Mouse (Mus musculus) liver, adult 2 months (tissue): ENCODE results near the gene Pou5f2. TPM values are rescaled to one million over a fixed set of nuclear protein-coding genes. Genes with fewer than 3 reads are reported as not detected.

Experiments used
- DNase-seq: peaks from one replicate; pipeline ENCODE4 v3.0.0-alpha.2; 2011; ENCODE audit warnings: low read depth, low spot score; ENCODE audit errors: extremely low read depth
- H3K27ac ChIP-seq: fragments of 200-500 bp; replicated peaks from 2 replicates; pipeline ENCODE4 v1.5.1; 2012; ENCODE audit warnings: low read depth, mild to moderate bottlenecking, control low read depth, inconsistent platforms, low read length; ENCODE audit not compliant: insufficient read depth
- H3K27me3 ChIP-seq: fragments of 200-500 bp; 2 replicates; pipeline ENCODE4 v1.6.1; 2012; ENCODE audit warnings: mild to moderate bottlenecking, moderate library complexity, low read length, inconsistent platforms; ENCODE audit not compliant: control insufficient read depth, insufficient read depth
- H3K36me3 ChIP-seq: fragments of 200-500 bp; 2 replicates; pipeline ENCODE4 v1.6.1; 2012; ENCODE audit warnings: low read length, inconsistent platforms; ENCODE audit not compliant: control insufficient read depth, insufficient read depth
- H3K4me1 ChIP-seq: fragments of 200-500 bp; 2 replicates; pipeline ENCODE4 v1.6.1; 2011; ENCODE audit warnings: low read length; ENCODE audit not compliant: control insufficient read depth, insufficient read depth
- H3K4me3 ChIP-seq: fragments of 200-500 bp; 2 replicates; pipeline ENCODE4 v1.5.1; 2011; ENCODE audit warnings: low read depth, mild to moderate bottlenecking, control low read depth, low read length, moderate library complexity; ENCODE audit not compliant: insufficient read depth
- H3K79me2 ChIP-seq: fragments of 200-500 bp; 2 replicates; pipeline ENCODE4 v1.6.1; 2012; ENCODE audit warnings: inconsistent platforms, mild to moderate bottlenecking, low read length, moderate library complexity; ENCODE audit not compliant: control insufficient read depth, insufficient read depth
- H3K9ac ChIP-seq: fragments of 200-500 bp; 2 replicates; pipeline ENCODE4 v1.6.1; 2012; ENCODE audit warnings: low read depth, mild to moderate bottlenecking, control low read depth, inconsistent platforms, low read length
- CTCF ChIP-seq: fragments of 200-500 bp; IDR thresholded peaks from 2 replicates; pipeline ENCODE4 v1.5.1; 2011; ENCODE audit warnings: low read depth, low read length, control low read depth
- POLR2A ChIP-seq: fragments of 200-500 bp; IDR thresholded peaks from 2 replicates; pipeline ENCODE4 v1.6.1; 2011; ENCODE audit warnings: low read length, control low read depth; ENCODE audit not compliant: insufficient read depth; ENCODE audit errors: extremely low read depth
- WGBS: fragments of 180-500 bp; shearing (Covaris S2); methylation state at CpG from one replicate; pipeline ENCODE4 v1.1.7; 2018; 5-methylcytosine and 5-hydroxymethylcytosine counted together
- polyA plus RNA-seq: library from polyadenylated mRNA; depleted of rRNA; stranded (reverse); fragments of >200 nt; gene quantifications from 2 replicates; pipeline ENCODE4 v1.2.3, GENCODE M21; 2012
- total RNA-seq: library from RNA; depleted of rRNA; stranded (reverse); fragments of >200 nt; gene quantifications from 2 replicates; pipeline ENCODE4 v1.2.3, GENCODE M21; 2014

The Pou5f2 gene
- total and polyA plus RNA-seq, 2 experiments: 0.07 to 1.3 TPM

GRCm38 (mm10) chr13:77991189-77991886 lies 33.4 kb upstream of the Pou5f2 start:
- Histone ChIP-seq H3K9ac (no peak overlapping the region), H3K27ac (no peak overlapping the region), H3K79me2 (no peaks in the 10 kb centered on the region), H3K27me3 (no peaks in the 10 kb centered on the region), H3K36me3 (no peaks in the 10 kb centered on the region), H3K4me1 (no peaks in the 10 kb centered on the region), H3K4me3 (no peak overlapping the region)
- no peak for TF ChIP-seq POLR2A
- no peak for TF ChIP-seq CTCF
- no peak for DNase-seq
- WGBS: 86% methylated on average over 5 of the region's 5 CpGs

GRCm38 (mm10) chr13:78004649-78005048 lies 20.1 kb upstream of the Pou5f2 start:
- H3K36me3 ChIP-seq: peaks cover 2% of the 10 kb centered on the region; the same call in 1 of the 2 replicates
- no peak overlapping the region for H3K27ac ChIP-seq
- H3K4me3 ChIP-seq: no peak overlapping the region
- no peaks in the 10 kb centered on the region for H3K4me1 ChIP-seq
- TF ChIP-seq CTCF (no peak), POLR2A (no peak)
- H3K27me3 ChIP-seq: no peaks in the 10 kb centered on the region
- H3K9ac ChIP-seq: no peak overlapping the region
- DNase-seq: no peak
- no peaks in the 10 kb centered on the region for H3K79me2 ChIP-seq
- WGBS: 92% methylated on average over 4 of the region's 4 CpGs

GRCm38 (mm10) chr13:78005344-78005743 lies 19.4 kb upstream of the Pou5f2 start:
- WGBS: 91% methylated on average over 3 of the region's 3 CpGs
- Histone ChIP-seq H3K36me3 (peaks cover 2% of the 10 kb centered on the region; the same call in 1 of the 2 replicates), H3K4me1 (no peaks in the 10 kb centered on the region), H3K27ac (no peak overlapping the region), H3K4me3 (no peak overlapping the region), H3K9ac (no peak overlapping the region), H3K27me3 (no peaks in the 10 kb centered on the region), H3K79me2 (no peaks in the 10 kb centered on the region)
- TF ChIP-seq POLR2A (no peak), CTCF (no peak)
- no peak for DNase-seq

GRCm38 (mm10) chr13:78010176-78010575 lies 14.5 kb upstream of the Pou5f2 start:
- DNase-seq: no peak
- H3K9ac ChIP-seq: no peak overlapping the region
- 100% methylated on average over 1 of the region's 1 CpGs for WGBS

GRCm38 (mm10) chr13:78032821-78033220 lies 8.1 kb downstream of the Pou5f2 start:
- DNase-seq: no peak
- Histone ChIP-seq H3K36me3 (no peaks in the 10 kb centered on the region), H3K4me1 (no peaks in the 10 kb centered on the region), H3K79me2 (no peaks in the 10 kb centered on the region), H3K4me3 (no peak overlapping the region), H3K27me3 (no peaks in the 10 kb centered on the region), H3K9ac (no peak overlapping the region), H3K27ac (no peak overlapping the region)
- TF ChIP-seq CTCF: no peak
- TF ChIP-seq POLR2A: no peak
- WGBS: 26% methylated on average over 1 of the region's 1 CpGs

More at GRCm38 (mm10) chr13:78010176-78010575, 14.5 kb upstream of the Pou5f2 start:
- TF ChIP-seq POLR2A: no peak
- TF ChIP-seq CTCF: no peak
- H3K4me3 ChIP-seq: no peak overlapping the region
- peaks cover 2% of the 10 kb centered on the region; the same call in 1 of the 2 replicates for H3K36me3 ChIP-seq
- H3K4me1 ChIP-seq: no peaks in the 10 kb centered on the region
- no peak overlapping the region for H3K27ac ChIP-seq
- no peaks in the 10 kb centered on the region for H3K27me3 ChIP-seq
- no peaks in the 10 kb centered on the region for H3K79me2 ChIP-seq

- no peak for TF ChIP-seq CTCF
- no peak for TF ChIP-seq POLR2A
- Histone ChIP-seq H3K9ac (no peak overlapping the region), H3K79me2 (no peaks in the 10 kb centered on the region), H3K27me3 (no peaks in the 10 kb centered on the region), H3K4me3 (no peak overlapping the region), H3K27ac (no peak overlapping the region), H3K36me3 (no peaks in the 10 kb centered on the region), H3K4me1 (no peaks in the 10 kb centered on the region)
- WGBS: 89% methylated on average over 1 of the region's 1 CpGs
- no peak for DNase-seq
Measured at GRCm38 (mm10) chr13:78037203-78037602, 12.5 kb downstream of the Pou5f2 start.
